Mouse (Mus musculus) CD4-positive, CD25-positive, alpha-beta regulatory T cell, adult 2 months (primary cell): ENCODE results near the gene Rhox3f.
"Not testable (repeated sequence)": the region's sequence is repeated elsewhere in the genome, so short reads cannot be mapped to it uniquely, and the experiment has no call there.

Experiments used
- DNase-seq: peaks from one replicate; pipeline ENCODE4 v3.0.0-alpha.2; 2012; ENCODE audit warnings: low read depth, low spot score

Rhox3f gene

GRCm38 (mm10) chrX:37580692-37581091 is at the start of gene Rhox3f:
Gene Rhox3f, plus strand, starts transcription at chrX:37580992.
- DNase-seq = not testable (repeated sequence)

GRCm38 (mm10) chrX:37541719-37542118 is 39.1 kb upstream of the Rhox3f start, which contains the start of gene Rhox3e:
Gene Rhox3e, plus strand, starts transcription at chrX:37542019.
- DNase-seq = not testable (repeated sequence)

DNA sequence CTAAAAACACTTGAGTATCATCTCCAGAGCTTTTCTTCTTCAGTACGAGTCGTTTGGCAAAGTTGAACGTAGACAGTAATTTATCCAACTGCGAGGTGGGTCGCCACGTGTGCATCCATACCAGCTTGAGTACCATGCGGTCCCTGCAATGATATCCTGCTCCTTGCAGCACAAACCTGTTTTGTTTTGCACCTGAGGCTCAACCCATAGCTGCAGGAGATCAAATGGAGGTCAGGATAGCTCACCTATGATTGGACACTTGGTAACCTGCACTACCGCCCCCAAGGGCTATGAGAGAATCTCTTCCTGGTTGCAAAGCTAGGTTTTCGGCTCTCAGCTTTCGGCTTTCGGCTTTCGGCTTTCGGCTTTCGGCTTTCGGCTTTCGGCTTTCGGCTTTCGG is 23.7 kb upstream of the Rhox3f start, which contains the start of gene Rhox4e:
Gene Rhox4e, plus strand, starts transcription at position 301 of the 400 bp plus-strand sequence.
- DNase-seq = not testable (repeated sequence)

GRCm38 (mm10) chrX:37571105-37571504 is 9.7 kb upstream of the Rhox3f start, which contains the start of gene Rhox2f:
Gene Rhox2f, plus strand, starts transcription at chrX:37571405.
- DNase-seq = not testable (repeated sequence)

DNA sequence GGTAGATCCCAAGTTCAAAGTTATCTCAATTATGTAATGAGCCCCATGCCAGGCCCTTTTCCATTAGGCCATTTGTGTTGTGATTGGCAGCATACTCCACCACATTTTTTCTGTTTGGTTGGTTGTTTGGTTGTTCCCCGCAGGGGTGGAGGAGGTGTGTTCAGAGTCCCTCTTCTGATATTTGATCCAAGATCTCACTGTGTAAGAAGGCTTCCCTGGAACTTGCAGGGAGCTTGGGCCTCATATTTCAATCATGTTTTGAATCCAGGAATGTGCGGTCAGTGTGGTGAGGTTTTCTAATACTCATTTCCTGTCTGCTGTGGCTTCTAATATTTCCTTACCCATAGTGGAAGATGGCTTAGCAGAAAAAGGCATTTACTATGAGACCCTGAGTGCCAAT is 8.2 kb upstream of the Rhox3f start:
- not testable (repeated sequence) for DNase-seq

- DNase-seq = not testable (repeated sequence)
Observed at GRCm38 (mm10) chrX:37607604-37608003, 26.8 kb downstream of the Rhox3f start, which contains the start of gene Rhox4f. Gene Rhox4f, minus strand, starts transcription at chrX:37607704.

DNA sequence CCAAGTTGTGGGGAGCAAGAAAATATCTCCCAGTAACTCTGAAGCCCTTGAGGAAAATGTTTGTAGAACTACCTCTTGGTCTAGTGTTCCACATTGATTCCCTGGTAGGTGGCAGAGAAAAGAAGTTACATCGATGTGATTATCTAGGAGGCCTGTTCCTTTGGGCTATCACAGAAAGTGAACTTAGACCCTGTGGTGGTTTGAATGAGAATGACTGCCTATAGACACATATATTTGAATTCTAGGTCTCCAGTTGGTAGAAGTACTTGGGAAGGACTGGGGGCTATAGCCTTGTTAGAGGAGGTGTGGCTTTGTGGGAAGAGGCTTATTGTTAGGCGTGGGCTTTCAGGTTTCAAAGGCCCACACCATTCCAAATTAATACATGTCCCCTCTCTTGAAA is 47.7 kb downstream of the Rhox3f start, which contains the start of gene Rhox3g:
Gene Rhox3g, minus strand, starts transcription at position 101 of the 400 bp plus-strand sequence.
- not testable (repeated sequence) for DNase-seq
